Mouse (Mus musculus): ENCODE measurements around the gene Babam2. TPM values are rescaled to one million over a fixed set of nuclear protein-coding genes. Genes with fewer than 3 reads are reported as not detected.

The Babam2 gene
- polyA plus RNA-seq, 1 experiment from 2014 or later = 90.2 TPM

DNA sequence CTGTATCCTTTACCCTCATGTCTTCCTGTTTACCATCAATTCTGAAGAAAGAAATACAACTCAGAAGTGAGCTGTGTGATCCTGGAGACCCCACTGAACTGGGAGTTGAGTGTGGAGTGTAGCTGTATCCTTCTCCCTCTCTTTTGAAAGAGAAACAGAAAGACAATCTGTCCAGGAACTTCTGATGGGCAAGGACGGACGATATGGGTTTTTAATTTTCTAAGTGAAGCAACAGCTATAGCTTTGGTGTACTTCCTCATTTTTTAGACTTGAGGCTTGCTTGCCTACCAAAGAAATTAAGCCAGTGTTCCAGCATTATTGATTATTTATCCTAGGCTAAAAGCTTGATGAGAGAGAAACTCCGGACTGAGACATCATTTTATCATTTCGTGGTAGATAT, 116.6 kb downstream of the Babam2 start:
- no peaks in the 10 kb centered on the region; the same call in 1 of the 2 replicates for H3K9me3 ChIP-seq (replicated peaks; ENCODE audit: low read length)
- H3K36me3 ChIP-seq (ENCODE audit: insufficient read depth, low read length) = no peaks in the 10 kb centered on the region
- no peak overlapping the region for H3K27ac ChIP-seq
- no peak overlapping the region for H3K9ac ChIP-seq (ENCODE audit: low read depth, low read length)
- 93% methylated on average over 4 of the region's 4 CpGs for WGBS
- ATAC-seq (replicated peaks; ENCODE audit: low FRiP score, low read depth) (no peak), DNase-seq (ENCODE audit: low spot score) (no peak)
- H3K4me1 ChIP-seq (replicated peaks; ENCODE audit: insufficient read depth, low read length) = peaks cover 19% of the 10 kb centered on the region; the same call in 1 of the 2 replicates
- TF ChIP-seq CTCF (IDR thresholded peaks at IDR 0.05; ENCODE audit: low read depth) = no peak
- H3K27me3 ChIP-seq (ENCODE audit: insufficient read depth, low read length) = no peaks in the 10 kb centered on the region
- H3K4me2 ChIP-seq (ENCODE audit: low read length) = no peak overlapping the region
- H3K4me3 ChIP-seq (replicated peaks; ENCODE audit: low read depth, low read length) = no peak overlapping the region

DNA sequence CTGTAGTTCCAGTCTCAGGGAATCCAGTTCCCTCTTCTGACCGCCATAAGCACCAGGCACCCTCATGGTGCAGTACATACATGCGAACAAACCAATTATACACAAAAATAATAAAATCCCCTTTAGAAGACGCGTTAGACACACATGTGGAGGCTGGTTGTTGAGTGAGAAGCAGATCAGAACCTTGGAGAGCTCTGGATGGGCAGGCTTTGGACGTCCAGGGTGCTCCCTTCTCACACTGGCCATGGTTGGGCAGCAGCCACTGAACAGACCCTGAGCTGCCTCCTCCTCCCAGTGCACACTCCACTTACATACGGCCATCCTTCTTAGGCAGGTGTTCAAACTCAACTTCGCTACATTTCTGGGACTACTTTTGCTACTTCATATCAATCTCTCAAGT, 117.6 kb downstream of the Babam2 start:
- TF ChIP-seq CTCF (IDR thresholded peaks at IDR 0.05; ENCODE audit: low read depth) = no peak
- Histone ChIP-seq H3K27ac (no peak overlapping the region), H3K4me3 (replicated peaks; ENCODE audit: low read depth, low read length) (no peak overlapping the region), H3K9me3 (replicated peaks; ENCODE audit: low read length) (no peaks in the 10 kb centered on the region; the same call in 1 of the 2 replicates), H3K4me2 (ENCODE audit: low read length) (no peak overlapping the region), H3K9ac (ENCODE audit: low read depth, low read length) (no peak overlapping the region), H3K36me3 (ENCODE audit: insufficient read depth, low read length) (no peaks in the 10 kb centered on the region), H3K4me1 (replicated peaks; ENCODE audit: insufficient read depth, low read length) (peaks cover 19% of the 10 kb centered on the region; the same call in 1 of the 2 replicates), H3K27me3 (ENCODE audit: insufficient read depth, low read length) (no peaks in the 10 kb centered on the region)
- peak; percentile 76 for DNase-seq (ENCODE audit: low spot score)
- 61% methylated on average over 7 of the region's 7 CpGs for WGBS
- ATAC-seq (replicated peaks; ENCODE audit: low FRiP score, low read depth) = no peak; the same call in 1 of the 2 replicates

DNA sequence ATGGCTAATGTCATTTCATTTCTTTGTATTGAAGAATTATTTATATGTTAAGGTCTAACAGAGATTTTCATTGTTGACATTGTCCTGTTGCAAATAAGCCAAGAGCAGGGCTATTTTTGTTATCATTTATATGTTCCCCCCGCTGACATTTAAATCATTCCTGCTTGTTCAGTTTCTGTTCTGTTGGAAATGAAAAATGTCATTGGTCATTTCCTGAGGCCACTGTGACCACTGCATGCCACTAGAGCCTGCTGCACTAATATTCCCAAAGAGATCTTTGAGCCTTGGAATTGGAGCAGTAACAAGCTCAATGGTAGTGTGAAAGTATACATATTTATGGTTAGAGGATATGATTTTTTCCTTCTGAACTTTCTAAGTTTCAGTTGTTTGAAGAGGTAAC, 118.6 kb downstream of the Babam2 start:
- no peak for ATAC-seq (replicated peaks; ENCODE audit: low FRiP score, low read depth)
- Histone ChIP-seq H3K27ac (no peak overlapping the region), H3K27me3 (ENCODE audit: insufficient read depth, low read length) (no peaks in the 10 kb centered on the region), H3K9ac (ENCODE audit: low read depth, low read length) (no peak overlapping the region), H3K9me3 (replicated peaks; ENCODE audit: low read length) (no peaks in the 10 kb centered on the region; the same call in 1 of the 2 replicates), H3K36me3 (ENCODE audit: insufficient read depth, low read length) (no peaks in the 10 kb centered on the region), H3K4me1 (replicated peaks; ENCODE audit: insufficient read depth, low read length) (peaks cover 13% of the 10 kb centered on the region; the same call in 1 of the 2 replicates), H3K4me2 (ENCODE audit: low read length) (no peak overlapping the region), H3K4me3 (replicated peaks; ENCODE audit: low read depth, low read length) (no peak overlapping the region)
- DNase-seq (ENCODE audit: low spot score) = peak; percentile 27
- 71% methylated on average over 1 of the region's 1 CpGs for WGBS
- TF ChIP-seq CTCF (IDR thresholded peaks at IDR 0.05; ENCODE audit: low read depth) = no peak

DNA sequence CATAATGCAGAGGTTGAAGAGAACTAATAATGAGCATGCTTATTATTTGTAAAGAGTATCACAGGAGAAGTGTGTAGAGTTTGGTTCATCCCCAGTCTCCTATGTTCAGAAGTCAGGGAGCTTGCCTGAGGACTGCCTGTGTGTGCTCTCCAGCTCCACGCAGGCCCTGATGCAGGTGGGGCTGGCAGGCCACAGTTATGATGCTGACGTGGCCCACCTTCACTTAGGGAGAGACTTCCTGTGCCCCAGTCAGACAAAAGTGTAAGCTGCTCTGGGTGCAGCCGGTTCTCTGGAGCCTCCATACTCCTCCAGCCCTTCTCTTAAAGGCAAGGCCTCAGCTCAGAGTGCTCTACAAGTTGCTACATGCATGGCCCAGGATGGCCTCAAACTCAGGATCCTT, 123.3 kb downstream of the Babam2 start:
- no peaks in the 10 kb centered on the region; the same call in 1 of the 2 replicates for H3K9me3 ChIP-seq (replicated peaks; ENCODE audit: low read length)
- no peaks in the 10 kb centered on the region for H3K36me3 ChIP-seq (ENCODE audit: insufficient read depth, low read length)
- no peak for TF ChIP-seq CTCF (IDR thresholded peaks at IDR 0.05; ENCODE audit: low read depth)
- no peaks in the 10 kb centered on the region for H3K27me3 ChIP-seq (ENCODE audit: insufficient read depth, low read length)
- no peak overlapping the region for H3K4me3 ChIP-seq (replicated peaks; ENCODE audit: low read depth, low read length)
- H3K4me1 ChIP-seq (replicated peaks; ENCODE audit: insufficient read depth, low read length) = no peaks in the 10 kb centered on the region
- no peak for DNase-seq (ENCODE audit: low spot score)
- no peak for ATAC-seq (replicated peaks; ENCODE audit: low FRiP score, low read depth)
- no peak overlapping the region for H3K4me2 ChIP-seq (ENCODE audit: low read length)
- H3K27ac ChIP-seq = no peak overlapping the region
- no peak overlapping the region for H3K9ac ChIP-seq (ENCODE audit: low read depth, low read length)
- WGBS = 83% methylated on average over 3 of the region's 3 CpGs

DNA sequence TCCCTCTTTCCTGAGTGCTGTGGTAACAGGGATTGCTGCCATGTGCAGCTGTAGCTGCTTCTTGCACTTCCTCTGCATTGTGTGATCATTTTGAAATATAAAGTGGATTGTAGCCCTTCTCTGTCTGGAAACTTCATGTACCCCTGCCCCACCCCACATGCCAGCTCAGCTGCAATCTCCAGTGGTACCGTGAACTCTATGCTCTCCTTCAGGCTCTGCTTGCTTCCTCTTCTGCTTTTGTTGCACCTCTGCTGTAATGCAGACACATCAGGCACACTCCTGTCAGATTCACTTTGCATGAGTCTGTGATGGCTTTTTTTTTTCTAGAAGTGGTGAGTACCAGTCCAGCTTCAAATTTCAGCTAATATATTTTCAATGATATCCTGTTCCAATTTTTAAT, 123.7 kb downstream of the Babam2 start:
- H3K4me3 ChIP-seq (replicated peaks; ENCODE audit: low read depth, low read length) = no peak overlapping the region
- no peaks in the 10 kb centered on the region; the same call in 1 of the 2 replicates for H3K9me3 ChIP-seq (replicated peaks; ENCODE audit: low read length)
- H3K36me3 ChIP-seq (ENCODE audit: insufficient read depth, low read length) = no peaks in the 10 kb centered on the region
- no peak overlapping the region for H3K9ac ChIP-seq (ENCODE audit: low read depth, low read length)
- DNase-seq (ENCODE audit: low spot score) (no peak), ATAC-seq (replicated peaks; ENCODE audit: low FRiP score, low read depth) (no peak)
- TF ChIP-seq CTCF (IDR thresholded peaks at IDR 0.05; ENCODE audit: low read depth) = no peak
- H3K27ac ChIP-seq = no peak overlapping the region
- no peaks in the 10 kb centered on the region for H3K4me1 ChIP-seq (replicated peaks; ENCODE audit: insufficient read depth, low read length)
- WGBS = 86% methylated on average over 1 of the region's 1 CpGs
- no peaks in the 10 kb centered on the region for H3K27me3 ChIP-seq (ENCODE audit: insufficient read depth, low read length)
- H3K4me2 ChIP-seq (ENCODE audit: low read length) = no peak overlapping the region

DNA sequence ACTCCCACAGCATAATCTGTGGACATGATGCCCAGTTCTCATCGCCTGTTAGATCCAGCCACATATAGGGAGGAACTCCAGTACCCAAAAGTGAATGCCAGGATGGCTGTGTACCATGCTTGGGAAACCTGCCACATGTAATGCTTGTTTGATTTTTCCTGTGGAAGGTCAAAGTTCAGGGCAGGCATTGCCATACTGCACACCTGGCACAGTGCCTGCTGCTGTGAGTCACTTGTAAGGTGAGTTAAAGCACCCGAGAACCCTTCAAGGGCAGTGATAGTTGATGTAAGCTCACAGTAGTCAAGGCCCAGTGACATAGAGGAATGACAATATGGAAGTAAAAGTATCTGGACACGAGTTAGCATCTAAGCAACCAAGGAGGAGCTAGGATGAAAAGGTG, 126.2 kb downstream of the Babam2 start:
- Histone ChIP-seq H3K9me3 (replicated peaks; ENCODE audit: low read length) (no peaks in the 10 kb centered on the region; the same call in 1 of the 2 replicates), H3K9ac (ENCODE audit: low read depth, low read length) (no peak overlapping the region), H3K27me3 (ENCODE audit: insufficient read depth, low read length) (no peaks in the 10 kb centered on the region), H3K4me1 (replicated peaks; ENCODE audit: insufficient read depth, low read length) (no peaks in the 10 kb centered on the region), H3K4me2 (ENCODE audit: low read length) (no peak overlapping the region), H3K4me3 (replicated peaks; ENCODE audit: low read depth, low read length) (no peak overlapping the region), H3K36me3 (ENCODE audit: insufficient read depth, low read length) (no peaks in the 10 kb centered on the region), H3K27ac (no peak overlapping the region)
- WGBS = 69% methylated on average over 3 of the region's 3 CpGs
- DNase-seq (ENCODE audit: low spot score) = no peak
- no peak for TF ChIP-seq CTCF (IDR thresholded peaks at IDR 0.05; ENCODE audit: low read depth)
- no peak for ATAC-seq (replicated peaks; ENCODE audit: low FRiP score, low read depth)

DNA sequence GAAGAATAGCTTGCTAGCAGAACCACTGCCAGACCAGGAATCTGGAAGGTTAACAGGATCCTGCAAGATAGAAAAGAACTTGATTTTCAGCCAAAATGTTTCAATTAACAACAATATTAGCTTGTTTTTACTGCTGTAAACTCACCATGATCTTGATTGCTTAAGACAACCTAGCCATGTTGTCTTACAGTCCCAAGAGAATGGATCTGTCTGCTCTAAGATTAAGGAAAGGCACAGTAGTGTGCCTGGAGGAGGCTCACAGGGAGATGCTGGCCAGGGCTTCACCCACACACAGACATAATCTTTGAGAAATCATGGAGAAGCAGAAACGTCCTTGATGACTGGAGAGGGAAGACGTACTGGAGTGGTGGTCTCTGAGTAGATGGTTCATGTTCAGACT, 126.6 kb downstream of the Babam2 start:
- Histone ChIP-seq H3K36me3 (ENCODE audit: insufficient read depth, low read length) (no peaks in the 10 kb centered on the region), H3K27ac (no peak overlapping the region), H3K9ac (ENCODE audit: low read depth, low read length) (no peak overlapping the region), H3K9me3 (replicated peaks; ENCODE audit: low read length) (no peaks in the 10 kb centered on the region), H3K4me3 (replicated peaks; ENCODE audit: low read depth, low read length) (no peak overlapping the region), H3K27me3 (ENCODE audit: insufficient read depth, low read length) (no peaks in the 10 kb centered on the region), H3K4me1 (replicated peaks; ENCODE audit: insufficient read depth, low read length) (no peaks in the 10 kb centered on the region), H3K4me2 (ENCODE audit: low read length) (no peak overlapping the region)
- no peak for TF ChIP-seq CTCF (IDR thresholded peaks at IDR 0.05; ENCODE audit: low read depth)
- ATAC-seq (replicated peaks; ENCODE audit: low FRiP score, low read depth) (no peak), DNase-seq (ENCODE audit: low spot score) (no peak)
- WGBS = 63% methylated on average over 2 of the region's 2 CpGs
